Mouse (Mus musculus) liver, embryonic 11.5 days (tissue): ENCODE results near the gene Ube4b. TPM values are rescaled to one million over a fixed set of nuclear protein-coding genes. Genes with fewer than 3 reads are reported as not detected.

Experiments
- ATAC-seq: fragments of 200-750 bp; cut with Nextera tagmentation; replicated peaks from 2 replicates; pipeline ENCODE4 v1.8.0; 2017; ENCODE audit warnings: moderate number of reproducible peaks, mild to moderate bottlenecking, moderate TSS enrichment, moderate library complexity; ENCODE audit not compliant: low FRiP score
- DNase-seq: peaks from one replicate; pipeline ENCODE4 v3.0.0-alpha.2; 2017; ENCODE audit warnings: low spot score
- H3K27ac ChIP-seq: fragments of 300-500 bp; sonication (generic); 2 replicates; pipeline ENCODE4 v1.5.1; 2014; ENCODE audit warnings: mild to moderate bottlenecking, low read depth, low read length, control low read depth
- H3K27me3 ChIP-seq: fragments of 300-500 bp; sonication (generic); replicated peaks from 2 replicates; pipeline ENCODE4 v1.6.1; 2014; ENCODE audit warnings: low read length, mixed read lengths; ENCODE audit not compliant: control insufficient read depth, insufficient read depth
- H3K36me3 ChIP-seq: fragments of 300-500 bp; sonication (generic); 2 replicates; pipeline ENCODE4 v1.6.1; 2014; ENCODE audit warnings: mild to moderate bottlenecking, low read length, moderate library complexity, mixed read lengths; ENCODE audit not compliant: control insufficient read depth, insufficient read depth
- H3K4me1 ChIP-seq: fragments of 300-500 bp; sonication (generic); replicated peaks from 2 replicates; pipeline ENCODE4 v1.6.1; 2014; ENCODE audit warnings: low read length, mixed read lengths; ENCODE audit not compliant: control insufficient read depth, insufficient read depth
- H3K4me2 ChIP-seq: fragments of 300-500 bp; sonication (generic); 2 replicates; pipeline ENCODE4 v1.6.1; 2014; ENCODE audit warnings: mild to moderate bottlenecking, control low read depth, moderate library complexity
- H3K4me3 ChIP-seq: fragments of 300-500 bp; sonication (generic); 2 replicates; pipeline ENCODE4 v1.5.1; 2014; ENCODE audit warnings: low read depth, low read length, control low read depth
- H3K9ac ChIP-seq: fragments of 300-500 bp; sonication (generic); 2 replicates; pipeline ENCODE4 v1.6.1; 2014; ENCODE audit warnings: low read depth, low read length, control low read depth
- H3K9me3 ChIP-seq: fragments of 300-500 bp; sonication (generic); 2 replicates; pipeline ENCODE4 v1.6.1; 2016; ENCODE audit warnings: low read length, inconsistent platforms, mixed read lengths; ENCODE audit not compliant: control insufficient read depth
- WGBS: fragments of 180-500 bp; shearing (Covaris S2); extraction: QIAGEN DNeasy Blood & Tissue Kit; methylation state at CpG from one replicate; pipeline ENCODE4 v1.1.7; 2014; 5-methylcytosine and 5-hydroxymethylcytosine counted together
- polyA plus RNA-seq: library from polyadenylated mRNA; unstranded; fragments of >200 nt; fragmentation: Nextera tagmentation; extraction: Ambion mirVana; gene quantifications from 2 replicates; pipeline ENCODE4 v1.2.1, GENCODE M21; 2014

The Ube4b gene
- polyA plus RNA-seq, 1 experiment from 2014 or later = 37.4 TPM

- no peak overlapping the region for H3K4me2 ChIP-seq
- H3K9ac ChIP-seq = no peak overlapping the region
- 83% methylated on average over 5 of the region's 5 CpGs for WGBS
These were observed 80.7 kb downstream of the Ube4b start for GRCm38 (mm10) chr4:149345873-149346272.

GRCm38 (mm10) chr4:149344311-149344710 is 82.2 kb downstream of the Ube4b start:
- Histone ChIP-seq H3K4me3 (no peak overlapping the region), H3K9me3 (no peaks in the 10 kb centered on the region), H3K4me2 (no peak overlapping the region), H3K27ac (no peak overlapping the region), H3K27me3 (no peaks in the 10 kb centered on the region), H3K36me3 (peaks cover 30% of the 10 kb centered on the region), H3K4me1 (peaks cover 21% of the 10 kb centered on the region), H3K9ac (no peak overlapping the region)
- WGBS = 85% methylated on average over 8 of the region's 8 CpGs
- no peak for DNase-seq
- no peak for ATAC-seq

More at GRCm38 (mm10) chr4:149345873-149346272, 80.7 kb downstream of the Ube4b start:
- Histone ChIP-seq H3K4me1 (peaks cover 5% of the 10 kb centered on the region), H3K4me3 (no peak overlapping the region), H3K27me3 (no peaks in the 10 kb centered on the region), H3K27ac (no peak overlapping the region), H3K9me3 (no peaks in the 10 kb centered on the region), H3K36me3 (peaks cover 36% of the 10 kb centered on the region)
- no peak for ATAC-seq
- no peak for DNase-seq

GRCm38 (mm10) chr4:149340680-149341079 is 85.9 kb downstream of the Ube4b start:
- H3K4me3 ChIP-seq = no peak overlapping the region
- H3K4me2 ChIP-seq = no peak overlapping the region
- H3K9ac ChIP-seq = no peak overlapping the region
- 33% methylated on average over 2 of the region's 2 CpGs for WGBS
- DNase-seq (no peak), ATAC-seq (peak; percentile 39)
- no peaks in the 10 kb centered on the region for H3K27me3 ChIP-seq
- peaks cover 28% of the 10 kb centered on the region for H3K36me3 ChIP-seq
- H3K4me1 ChIP-seq = peaks cover 34% of the 10 kb centered on the region
- H3K9me3 ChIP-seq = no peaks in the 10 kb centered on the region
- no peak overlapping the region for H3K27ac ChIP-seq

GRCm38 (mm10) chr4:149339426-149340214 is 86.9 kb downstream of the Ube4b start:
- DNase-seq (no peak), ATAC-seq (peak; percentile 61)
- 37% methylated on average over 5 of the region's 5 CpGs for WGBS
- Histone ChIP-seq H3K4me2 (peak overlapping the region; percentile 28; the same call in 1 of the 2 replicates), H3K27ac (no peak overlapping the region), H3K36me3 (peaks cover 32% of the 10 kb centered on the region), H3K9me3 (no peaks in the 10 kb centered on the region), H3K9ac (no peak overlapping the region), H3K4me1 (peaks cover 34% of the 10 kb centered on the region), H3K4me3 (no peak overlapping the region), H3K27me3 (no peaks in the 10 kb centered on the region)

GRCm38 (mm10) chr4:149338137-149338536 is 88.4 kb downstream of the Ube4b start:
- ATAC-seq = no peak
- Histone ChIP-seq H3K4me3 (no peak overlapping the region), H3K9me3 (no peaks in the 10 kb centered on the region), H3K4me2 (no peak overlapping the region), H3K9ac (no peak overlapping the region), H3K36me3 (peaks cover 35% of the 10 kb centered on the region), H3K4me1 (peaks cover 34% of the 10 kb centered on the region), H3K27me3 (no peaks in the 10 kb centered on the region), H3K27ac (no peak overlapping the region)
- WGBS = 71% methylated on average over 2 of the region's 2 CpGs
- DNase-seq = no peak

DNA sequence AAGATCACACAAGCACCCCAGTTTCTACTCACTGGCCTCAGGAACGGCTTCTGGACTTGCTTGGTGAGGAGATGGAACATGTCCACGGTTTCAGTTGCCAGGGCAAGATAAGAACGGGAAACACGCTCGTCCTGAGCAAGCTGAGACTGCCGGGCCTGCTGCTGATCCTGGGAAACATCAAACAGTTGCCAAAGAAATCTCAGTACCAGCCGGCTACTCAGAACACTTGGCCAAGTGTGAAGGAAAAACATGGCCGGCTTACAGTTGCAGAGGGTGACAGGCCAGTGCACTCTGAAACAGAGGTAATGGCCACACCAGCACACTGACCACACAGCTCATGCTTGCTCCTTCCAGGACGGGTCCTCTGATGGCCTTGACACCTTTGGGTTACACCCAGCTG is 89.2 kb downstream of the Ube4b start:
- DNase-seq (no peak), ATAC-seq (no peak)
- no peak overlapping the region for H3K4me3 ChIP-seq
- no peak overlapping the region for H3K9ac ChIP-seq
- no peak overlapping the region for H3K27ac ChIP-seq
- peaks cover 40% of the 10 kb centered on the region for H3K36me3 ChIP-seq
- no peaks in the 10 kb centered on the region for H3K27me3 ChIP-seq
- 65% methylated on average over 9 of the region's 9 CpGs for WGBS
- peaks cover 34% of the 10 kb centered on the region for H3K4me1 ChIP-seq
- H3K9me3 ChIP-seq = no peaks in the 10 kb centered on the region
- no peak overlapping the region for H3K4me2 ChIP-seq

DNA sequence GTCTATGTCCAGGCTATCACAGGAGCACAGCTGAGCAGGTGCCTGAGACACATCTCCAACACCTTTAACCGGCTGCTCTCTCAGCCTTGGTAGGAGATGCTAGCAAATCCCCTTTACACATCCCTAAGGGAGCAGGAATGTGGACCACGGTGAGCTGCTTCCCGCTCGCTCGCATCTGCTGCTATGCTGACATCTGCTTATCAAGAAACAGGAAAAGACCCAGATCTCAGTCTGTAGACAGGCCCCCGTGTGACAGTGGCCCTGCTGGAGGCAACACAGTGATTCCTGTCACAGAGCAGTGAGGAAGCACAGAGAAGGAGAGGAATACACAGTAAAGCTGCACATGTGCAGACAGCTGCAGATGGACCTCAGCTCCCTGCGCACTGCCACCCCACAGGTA is 90.2 kb downstream of the Ube4b start:
- Histone ChIP-seq H3K27ac (no peak overlapping the region), H3K36me3 (peaks cover 41% of the 10 kb centered on the region), H3K9ac (no peak overlapping the region), H3K27me3 (no peaks in the 10 kb centered on the region), H3K4me3 (no peak overlapping the region), H3K4me1 (peaks cover 33% of the 10 kb centered on the region), H3K4me2 (no peak overlapping the region), H3K9me3 (no peaks in the 10 kb centered on the region)
- no peak for ATAC-seq
- no peak for DNase-seq
- 64% methylated on average over 7 of the region's 7 CpGs for WGBS

- no peaks in the 10 kb centered on the region for H3K27me3 ChIP-seq
- DNase-seq = no peak
- H3K4me2 ChIP-seq = no peak overlapping the region
- no peak for ATAC-seq
- no peak overlapping the region for H3K4me3 ChIP-seq
- no peak overlapping the region for H3K9ac ChIP-seq
- H3K27ac ChIP-seq = no peak overlapping the region
- WGBS = 91% methylated on average over 11 of the region's 11 CpGs
- H3K36me3 ChIP-seq = peaks cover 55% of the 10 kb centered on the region
- H3K9me3 ChIP-seq = no peaks in the 10 kb centered on the region
- peaks cover 19% of the 10 kb centered on the region for H3K4me1 ChIP-seq
These were observed 91.7 kb downstream of the Ube4b start for GRCm38 (mm10) chr4:149334881-149335280.

GRCm38 (mm10) chr4:149332726-149333125 is 93.8 kb downstream of the Ube4b start:
- 86% methylated on average over 7 of the region's 7 CpGs for WGBS

More at GRCm38 (mm10) chr4:149332726-149333125, 93.8 kb downstream of the Ube4b start:
- no peak for DNase-seq
- H3K4me3 ChIP-seq = no peak overlapping the region
- no peak overlapping the region for H3K9ac ChIP-seq
- H3K9me3 ChIP-seq = no peaks in the 10 kb centered on the region
- no peak for ATAC-seq
- H3K27me3 ChIP-seq = no peaks in the 10 kb centered on the region
- H3K27ac ChIP-seq = no peak overlapping the region
- H3K4me1 ChIP-seq = 0 out of 2 replicates have a peak, but pooled peaks cover 2% of the 10 kb centered on the region
- no peak overlapping the region for H3K4me2 ChIP-seq
- peaks cover 63% of the 10 kb centered on the region for H3K36me3 ChIP-seq
